Mouse (Mus musculus): ENCODE measurements at regions not wholly inside any gene's neighbourhood (a gene's known extent, or its start where the extent isn't known, plus 50 kb on each side); places are given as distances from the start of the nearest gene placed in this dataset.

- DNase-seq (ENCODE audit: low spot score) = no peak
Measured at GRCm38 (mm10) chr3:137563541-137564080, 57.8 kb upstream of the Ddit4l start.

GRCm38 (mm10) chr3:137564282-137564681 lies 57.1 kb upstream of the Ddit4l start:
- no peak for DNase-seq (ENCODE audit: low spot score)

GRCm38 (mm10) chr3:137568580-137569313 lies 52.7 kb upstream of the Ddit4l start:
- peak; percentile 26 for DNase-seq (ENCODE audit: low spot score)

All from yolk sac, embryonic 10.5 days (tissue).